Mouse (Mus musculus): ENCODE data around the gene Commd1. TPM values are rescaled to one million over a fixed set of nuclear protein-coding genes. Genes with fewer than 3 reads are reported as not detected.
A peak's percentile ranks its signal among the peaks of the same experiment; 100 is the strongest.

Commd1 gene
- polyA plus RNA-seq, 1 experiment: 51.1 TPM

DNA sequence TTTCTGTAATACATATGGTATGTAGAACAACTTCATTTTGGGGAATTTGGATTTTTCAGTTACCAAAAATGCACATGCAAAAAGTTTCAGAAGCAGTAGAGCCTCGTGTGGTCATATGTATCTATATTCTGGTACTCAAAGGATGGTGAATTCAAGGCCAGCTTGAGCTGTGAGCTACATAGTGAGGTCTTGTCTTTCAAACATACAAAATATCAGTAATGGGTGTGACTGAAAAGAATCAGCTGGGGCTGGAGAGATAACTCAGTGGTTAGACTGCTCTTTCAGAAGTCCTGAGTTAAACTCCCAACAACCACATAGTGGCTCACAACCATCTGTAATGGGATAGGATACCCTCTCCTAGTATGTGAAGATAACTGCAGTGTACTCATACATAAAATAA is 16.1 kb upstream of the Commd1 start:
- 44% methylated on average over 1 of the region's 1 CpGs for WGBS
- H3K4me3 ChIP-seq (replicated peaks; ENCODE audit: control insufficient read depth, low read depth, low read length): no peak overlapping the region
- H3K4me1 ChIP-seq (ENCODE audit: control insufficient read depth, insufficient read depth, low read length): no peaks in the 10 kb centered on the region
- no peak overlapping the region for H3K27ac ChIP-seq (ENCODE audit: control insufficient read depth, insufficient read depth, low read depth, low read length, poor library complexity)
- no peak for TF ChIP-seq CTCF (IDR thresholded peaks at IDR 0.05; ENCODE audit: control insufficient read depth, insufficient read depth, low read length)
- TF ChIP-seq POLR2A (IDR thresholded peaks at IDR 0.05; ENCODE audit: borderline replicate concordance, control insufficient read depth, low read depth, low read length): no peak

DNA sequence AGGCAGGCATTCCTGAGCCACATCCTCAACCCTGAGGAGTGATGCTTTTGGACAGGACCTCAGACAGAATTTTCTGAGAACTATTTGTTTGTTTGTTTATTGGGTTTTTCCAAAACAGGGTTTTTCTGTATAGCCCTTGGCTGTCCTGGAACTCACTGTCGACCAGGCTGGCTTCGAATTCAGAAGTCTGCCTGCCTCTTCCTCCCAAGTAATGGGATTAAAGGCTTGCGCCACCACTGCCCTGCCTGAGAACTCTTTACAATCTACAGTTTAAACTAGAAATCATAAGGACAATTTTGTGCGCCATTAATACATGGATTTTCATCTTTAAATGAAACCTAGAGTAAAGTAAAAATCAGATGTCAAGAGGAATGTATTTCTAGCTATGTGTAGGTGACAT is 13.3 kb upstream of the Commd1 start:
- peaks cover 1% of the 10 kb centered on the region; the same call in 1 of the 2 replicates for H3K4me1 ChIP-seq (ENCODE audit: control insufficient read depth, insufficient read depth, low read length)
- no peak for TF ChIP-seq POLR2A (IDR thresholded peaks at IDR 0.05; ENCODE audit: borderline replicate concordance, control insufficient read depth, low read depth, low read length)
- TF ChIP-seq CTCF (IDR thresholded peaks at IDR 0.05; ENCODE audit: control insufficient read depth, insufficient read depth, low read length): no peak
- 91% methylated on average over 4 of the region's 4 CpGs for WGBS
- no peak overlapping the region for H3K27ac ChIP-seq (ENCODE audit: control insufficient read depth, insufficient read depth, low read depth, low read length, poor library complexity)
- H3K4me3 ChIP-seq (replicated peaks; ENCODE audit: control insufficient read depth, low read depth, low read length): no peak overlapping the region

DNA sequence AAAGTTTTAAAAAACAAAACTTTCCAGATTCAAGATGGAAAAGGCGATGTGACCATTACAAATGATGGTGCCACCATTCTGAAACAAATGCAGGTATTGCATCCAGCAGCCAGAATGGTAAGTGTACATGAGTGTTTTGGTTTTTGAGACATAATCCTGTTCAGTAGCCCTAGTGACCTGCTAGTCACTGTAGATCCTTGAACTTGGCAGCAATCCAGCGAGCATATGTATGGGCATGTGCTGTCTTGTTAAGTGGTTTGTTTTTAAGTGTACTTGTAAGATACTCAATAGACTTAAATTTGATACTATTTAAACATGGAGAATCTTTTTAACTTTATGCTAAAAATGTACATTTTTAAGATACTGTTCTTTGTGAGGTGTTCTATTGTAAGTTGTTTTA is 12.1 kb upstream of the Commd1 start:
- 85% methylated on average over 2 of the region's 2 CpGs for WGBS
- Histone ChIP-seq H3K27ac (ENCODE audit: control insufficient read depth, insufficient read depth, low read depth, low read length, poor library complexity) (no peak overlapping the region), H3K4me1 (ENCODE audit: control insufficient read depth, insufficient read depth, low read length) (peaks cover 1% of the 10 kb centered on the region; the same call in 1 of the 2 replicates), H3K4me3 (replicated peaks; ENCODE audit: control insufficient read depth, low read depth, low read length) (no peak overlapping the region)
- TF ChIP-seq POLR2A (IDR thresholded peaks at IDR 0.05; ENCODE audit: borderline replicate concordance, control insufficient read depth, low read depth, low read length): no peak
- no peak for TF ChIP-seq CTCF (IDR thresholded peaks at IDR 0.05; ENCODE audit: control insufficient read depth, insufficient read depth, low read length)

DNA sequence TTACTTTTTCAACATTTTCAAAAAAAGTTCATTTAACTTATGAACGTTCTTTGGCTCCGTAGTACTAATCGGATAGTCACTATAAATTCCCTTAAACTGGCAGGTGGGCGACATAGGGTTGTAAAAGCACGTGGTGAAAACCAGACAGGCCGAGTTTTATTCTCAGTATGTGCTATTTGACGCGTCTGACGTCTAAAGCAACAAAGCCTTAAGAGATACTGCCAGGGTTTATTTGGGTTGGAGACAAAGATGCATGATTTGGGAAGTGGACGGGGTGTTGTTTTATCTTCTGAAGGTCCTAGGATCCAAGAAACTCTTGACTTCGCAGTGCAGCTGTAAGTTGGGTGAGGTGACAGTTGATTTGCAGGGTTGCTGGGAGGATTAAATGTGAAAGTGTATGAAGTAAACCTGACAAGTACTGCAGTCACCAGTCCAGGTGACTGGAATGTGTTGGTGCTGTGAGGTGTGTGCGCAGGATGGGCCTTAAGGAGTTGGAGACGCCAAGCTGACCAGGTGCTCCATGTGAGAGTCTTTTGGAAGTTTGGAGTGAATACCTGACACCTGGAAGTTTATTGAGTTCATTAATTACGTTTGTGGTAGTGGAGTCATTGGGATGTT is 9.1 kb upstream of the Commd1 start:
- Histone ChIP-seq H3K4me1 (ENCODE audit: control insufficient read depth, insufficient read depth, low read length) (peaks cover 1% of the 10 kb centered on the region; the same call in 1 of the 2 replicates), H3K27ac (ENCODE audit: control insufficient read depth, insufficient read depth, low read depth, low read length, poor library complexity) (no peak overlapping the region), H3K4me3 (replicated peaks; ENCODE audit: control insufficient read depth, low read depth, low read length) (peak overlapping the region; percentile 70)
- WGBS: 9% methylated on average over 14 of the region's 14 CpGs
- TF ChIP-seq CTCF (IDR thresholded peaks at IDR 0.05; ENCODE audit: control insufficient read depth, insufficient read depth, low read length) (no peak), POLR2A (IDR thresholded peaks at IDR 0.05; ENCODE audit: borderline replicate concordance, control insufficient read depth, low read depth, low read length) (no peak)

DNA sequence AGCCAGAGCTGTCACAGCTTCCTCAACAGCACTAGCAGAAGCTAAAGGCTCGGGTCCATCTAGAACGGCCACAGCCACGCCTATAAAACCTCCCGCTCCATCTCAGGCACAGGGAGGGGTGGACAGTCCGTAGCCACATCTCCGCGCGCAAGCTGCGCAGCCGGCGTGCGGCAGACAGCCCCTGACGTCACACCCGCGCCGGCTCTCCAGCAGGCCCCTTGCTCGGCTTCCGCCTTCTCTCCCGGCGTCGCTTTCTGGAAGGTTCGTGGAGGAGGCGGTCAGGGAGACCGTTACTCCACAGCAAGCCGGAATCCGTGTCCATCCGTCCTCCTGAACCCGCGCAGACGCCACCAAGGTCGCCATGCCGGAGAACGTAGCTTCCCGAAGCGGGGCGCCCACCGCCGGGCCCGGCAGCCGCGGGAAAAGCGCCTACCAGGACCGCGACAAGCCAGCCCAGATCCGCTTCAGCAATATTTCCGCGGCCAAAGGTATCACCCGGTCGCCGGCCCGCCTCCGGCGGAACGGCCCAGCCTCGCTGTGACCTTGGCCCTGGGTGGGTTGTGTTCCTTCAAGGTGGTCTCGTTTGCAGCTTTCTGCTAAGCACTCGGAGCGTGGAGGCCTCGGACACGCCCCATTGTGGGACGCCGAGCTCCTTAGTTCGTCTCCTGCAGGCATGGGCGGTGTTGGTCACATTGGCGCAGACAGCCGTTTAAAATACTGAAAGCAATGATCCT is 8.4 kb upstream of the Commd1 start, which contains the start of gene Cct4:
Gene Cct4 (plus strand): TSS at position 127 of the 734 bp plus-strand sequence.
- Histone ChIP-seq H3K4me3 (replicated peaks; ENCODE audit: control insufficient read depth, low read depth, low read length) (peak within 1 kb of the TSS; percentile 70), H3K27ac (ENCODE audit: control insufficient read depth, insufficient read depth, low read depth, low read length, poor library complexity) (peak within 1 kb of the TSS; percentile 66), H3K4me1 (ENCODE audit: control insufficient read depth, insufficient read depth, low read length) (peaks cover 1% of the 10 kb centered on the region; the same call in 1 of the 2 replicates)
- under 1% methylated on average over 66 of the region's 66 CpGs for whole genome bisulfite sequencing
- TF ChIP-seq CTCF (IDR thresholded peaks at IDR 0.05; ENCODE audit: control insufficient read depth, insufficient read depth, low read length) (no peak; the same call in 1 of the 2 replicates), POLR2A (IDR thresholded peaks at IDR 0.05; ENCODE audit: borderline replicate concordance, control insufficient read depth, low read depth, low read length) (peak; percentile 80; the same call in 1 of the 2 replicates)

DNA sequence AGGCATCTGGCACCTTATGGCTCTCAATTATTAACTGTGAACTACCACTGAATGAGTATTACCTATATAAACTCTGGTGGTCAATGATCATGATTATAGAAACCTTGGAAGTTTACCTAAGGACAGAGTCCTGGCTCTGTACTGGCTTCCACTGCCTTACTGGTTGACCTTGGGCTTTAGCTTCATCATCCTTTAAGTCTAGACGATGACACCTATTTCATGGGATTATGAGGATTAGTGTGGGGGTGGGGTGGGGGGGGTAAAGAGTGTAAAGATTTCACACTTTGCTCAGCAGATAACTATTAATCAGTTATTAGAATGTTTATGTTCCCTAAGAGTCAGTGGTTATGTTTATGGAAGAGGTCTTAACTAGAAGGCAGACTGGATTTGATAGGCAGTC is 7.6 kb upstream of the Commd1 start:
- 53% methylated on average over 1 of the region's 1 CpGs for WGBS
- TF ChIP-seq POLR2A (IDR thresholded peaks at IDR 0.05; ENCODE audit: borderline replicate concordance, control insufficient read depth, low read depth, low read length) (no peak), CTCF (IDR thresholded peaks at IDR 0.05; ENCODE audit: control insufficient read depth, insufficient read depth, low read length) (no peak)
- peaks cover 1% of the 10 kb centered on the region; the same call in 1 of the 2 replicates for H3K4me1 ChIP-seq (ENCODE audit: control insufficient read depth, insufficient read depth, low read length)
- H3K27ac ChIP-seq (ENCODE audit: control insufficient read depth, insufficient read depth, low read depth, low read length, poor library complexity): no peak overlapping the region
- H3K4me3 ChIP-seq (replicated peaks; ENCODE audit: control insufficient read depth, low read depth, low read length): peak overlapping the region; percentile 66

DNA sequence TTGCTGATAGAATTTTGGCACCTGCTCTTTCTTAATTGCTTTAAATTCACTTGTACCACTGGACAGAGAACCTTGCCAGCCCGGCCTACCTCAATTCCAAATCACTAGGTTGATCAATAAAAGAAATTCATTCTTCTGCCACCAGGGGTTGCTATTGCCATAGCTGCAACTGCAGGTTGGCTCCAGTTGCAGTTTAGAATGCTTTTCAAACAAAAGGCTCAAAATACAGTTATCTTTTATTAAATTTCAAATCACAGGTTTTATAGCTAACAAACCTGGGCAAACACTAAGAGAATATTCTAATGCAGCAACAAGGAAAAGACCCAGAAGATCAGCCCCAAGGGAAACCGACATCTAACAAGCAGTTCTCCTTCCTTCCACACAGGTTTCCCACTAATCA is 5.2 kb upstream of the Commd1 start:
- H3K4me3 ChIP-seq (replicated peaks; ENCODE audit: control insufficient read depth, low read depth, low read length): no peak overlapping the region
- TF ChIP-seq CTCF (IDR thresholded peaks at IDR 0.05; ENCODE audit: control insufficient read depth, insufficient read depth, low read length) (peak; percentile 64), POLR2A (IDR thresholded peaks at IDR 0.05; ENCODE audit: borderline replicate concordance, control insufficient read depth, low read depth, low read length) (no peak)
- peaks cover 1% of the 10 kb centered on the region; the same call in 1 of the 2 replicates for H3K4me1 ChIP-seq (ENCODE audit: control insufficient read depth, insufficient read depth, low read length)
- 38% methylated on average over 2 of the region's 2 CpGs for WGBS
- H3K27ac ChIP-seq (ENCODE audit: control insufficient read depth, insufficient read depth, low read depth, low read length, poor library complexity): no peak overlapping the region

DNA sequence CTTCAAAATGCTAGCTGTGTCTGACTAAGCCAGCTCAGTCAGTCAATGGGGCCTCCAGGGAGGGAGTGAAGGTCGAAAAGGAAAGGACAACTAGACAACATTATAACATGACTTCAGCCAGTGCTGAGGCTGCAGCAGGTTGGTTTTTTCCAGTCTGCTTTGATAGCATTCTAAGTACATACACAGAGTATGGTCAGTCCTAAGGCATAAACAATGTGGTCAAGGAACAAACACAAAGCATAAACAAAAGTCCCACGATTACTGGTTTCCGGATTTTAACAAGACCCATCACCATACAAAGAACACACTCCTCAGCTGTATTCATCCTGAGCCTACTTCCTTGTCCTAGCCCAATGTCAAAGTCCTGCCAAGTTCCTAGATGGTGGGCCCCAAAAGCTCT is 3.3 kb upstream of the Commd1 start:
- WGBS: 85% methylated on average over 3 of the region's 3 CpGs
- Histone ChIP-seq H3K27ac (ENCODE audit: control insufficient read depth, insufficient read depth, low read depth, low read length, poor library complexity) (no peak overlapping the region), H3K4me3 (replicated peaks; ENCODE audit: control insufficient read depth, low read depth, low read length) (no peak overlapping the region), H3K4me1 (ENCODE audit: control insufficient read depth, insufficient read depth, low read length) (peaks cover 1% of the 10 kb centered on the region)
- no peak for TF ChIP-seq POLR2A (IDR thresholded peaks at IDR 0.05; ENCODE audit: borderline replicate concordance, control insufficient read depth, low read depth, low read length)
- TF ChIP-seq CTCF (IDR thresholded peaks at IDR 0.05; ENCODE audit: control insufficient read depth, insufficient read depth, low read length): no peak
